Mouse (Mus musculus) intestine, embryonic 14.5 days (tissue): ENCODE measurements at regions not wholly inside any gene's neighbourhood (a gene's known extent, or its start where the extent isn't known, plus 50 kb on each side); places are given as distances from the start of the nearest gene placed in this dataset.

Experiments
- ATAC-seq: fragments of 200-750 bp; cut with Nextera tagmentation; replicated peaks from 2 replicates; pipeline ENCODE4 v1.8.0; 2017; ENCODE audit warnings: low read depth, moderate number of reproducible peaks, moderate TSS enrichment, moderate library complexity; ENCODE audit not compliant: low FRiP score, low TSS enrichment
- DNase-seq: peaks from one replicate; pipeline ENCODE4 v3.0.0-alpha.2; 2018; ENCODE audit warnings: low spot score
- H3K27ac ChIP-seq: fragments of 300-500 bp; sonication (generic); 2 replicates; pipeline ENCODE4 v1.5.1; 2014; ENCODE audit warnings: low read depth, mild to moderate bottlenecking, control low read depth
- H3K27me3 ChIP-seq: fragments of 300-500 bp; sonication (generic); replicated peaks from 2 replicates; pipeline ENCODE4 v1.6.1; 2014; ENCODE audit warnings: low read length, control low read depth; ENCODE audit not compliant: control insufficient read depth, insufficient read depth
- H3K36me3 ChIP-seq: fragments of 300-500 bp; sonication (generic); 2 replicates; pipeline ENCODE4 v1.6.1; 2014; ENCODE audit warnings: low read length, control low read depth; ENCODE audit not compliant: control insufficient read depth, insufficient read depth
- H3K4me1 ChIP-seq: fragments of 300-500 bp; sonication (generic); replicated peaks from 2 replicates; pipeline ENCODE4 v1.6.1; 2014; ENCODE audit warnings: low read length, control low read depth, mixed read lengths; ENCODE audit not compliant: control insufficient read depth, insufficient read depth
- H3K4me2 ChIP-seq: fragments of 300-500 bp; sonication (generic); 2 replicates; pipeline ENCODE4 v1.6.1; 2014; ENCODE audit warnings: low read length
- H3K4me3 ChIP-seq: fragments of 300-500 bp; sonication (generic); 2 replicates; pipeline ENCODE4 v1.5.1; 2014; ENCODE audit warnings: low read depth, low read length, control low read depth, mixed read lengths
- H3K9ac ChIP-seq: fragments of 300-500 bp; sonication (generic); 2 replicates; pipeline ENCODE4 v1.6.1; 2014; ENCODE audit warnings: mild to moderate bottlenecking, low read length
- H3K9me3 ChIP-seq: fragments of 300-500 bp; sonication (generic); 2 replicates; pipeline ENCODE4 v1.6.1; 2016; ENCODE audit warnings: low read length, control low read depth; ENCODE audit not compliant: control insufficient read depth
- whole genome bisulfite sequencing: fragments of 180-500 bp; shearing (Covaris S2); extraction: QIAGEN DNeasy Blood & Tissue Kit; methylation state at CpG from one replicate; pipeline ENCODE4 v1.1.7; 2014; 5-methylcytosine and 5-hydroxymethylcytosine counted together

GRCm38 (mm10) chr6:93152431-93153208 lies 209.3 kb upstream of the Adamts9 start:
- Histone ChIP-seq H3K4me1 (no peaks in the 10 kb centered on the region), H3K27ac (no peak overlapping the region), H3K36me3 (no peaks in the 10 kb centered on the region), H3K4me3 (no peak overlapping the region), H3K9me3 (no peaks in the 10 kb centered on the region), H3K27me3 (no peaks in the 10 kb centered on the region), H3K4me2 (no peak overlapping the region), H3K9ac (no peak overlapping the region)
- WGBS = 80% methylated on average over 5 of the region's 5 CpGs
- ATAC-seq = no peak
- DNase-seq = no peak

GRCm38 (mm10) chr6:93150531-93150930 lies 207.2 kb upstream of the Adamts9 start:
- 37% methylated on average over 2 of the region's 2 CpGs for WGBS
- H3K9me3 ChIP-seq = no peaks in the 10 kb centered on the region

DNA sequence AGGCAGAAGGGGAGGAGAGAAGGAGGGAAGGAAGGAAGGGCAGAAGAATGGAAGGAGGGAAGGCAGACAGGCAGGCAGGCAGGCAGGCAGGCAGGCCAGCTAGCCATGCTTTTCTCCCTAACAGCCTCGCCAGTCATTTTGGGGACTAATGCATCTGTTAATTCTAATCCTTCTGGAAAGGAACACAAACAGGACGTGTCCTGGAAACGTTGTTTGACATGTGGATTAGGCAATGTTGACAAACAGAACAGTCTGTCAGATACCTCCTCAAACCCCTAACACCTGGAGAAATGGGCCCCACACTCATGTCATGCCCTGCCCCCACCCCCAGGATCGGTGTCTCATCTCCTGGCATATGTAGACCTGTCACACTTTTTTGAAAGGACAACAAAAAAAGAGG lies 206.7 kb upstream of the Adamts9 start:
- no peaks in the 10 kb centered on the region for H3K9me3 ChIP-seq
- H3K27ac ChIP-seq = no peak overlapping the region
- no peaks in the 10 kb centered on the region for H3K27me3 ChIP-seq
- H3K4me1 ChIP-seq = no peaks in the 10 kb centered on the region
- no peak for ATAC-seq
- H3K9ac ChIP-seq = no peak overlapping the region
- no peak overlapping the region for H3K4me2 ChIP-seq
- 29% methylated on average over 4 of the region's 4 CpGs for WGBS
- DNase-seq = no peak
- H3K36me3 ChIP-seq = no peaks in the 10 kb centered on the region
- H3K4me3 ChIP-seq = no peak overlapping the region

More at GRCm38 (mm10) chr6:93150531-93150930, 207.2 kb upstream of the Adamts9 start:
- no peak overlapping the region for H3K4me3 ChIP-seq
- DNase-seq (no peak), ATAC-seq (no peak)
- no peak overlapping the region for H3K4me2 ChIP-seq
- no peaks in the 10 kb centered on the region for H3K27me3 ChIP-seq
- H3K4me1 ChIP-seq = no peaks in the 10 kb centered on the region
- no peak overlapping the region for H3K9ac ChIP-seq
- no peaks in the 10 kb centered on the region for H3K36me3 ChIP-seq
- no peak overlapping the region for H3K27ac ChIP-seq

GRCm38 (mm10) chr6:93140331-93140731 lies 197.0 kb upstream of the Adamts9 start:
- no peak overlapping the region for H3K27ac ChIP-seq
- no peak overlapping the region for H3K4me2 ChIP-seq
- DNase-seq = no peak
- no peaks in the 10 kb centered on the region for H3K36me3 ChIP-seq
- H3K9me3 ChIP-seq = no peaks in the 10 kb centered on the region
- ATAC-seq = no peak
- H3K27me3 ChIP-seq = no peaks in the 10 kb centered on the region
- WGBS = 51% methylated on average over 4 of the region's 4 CpGs
- no peaks in the 10 kb centered on the region for H3K4me1 ChIP-seq
- H3K9ac ChIP-seq = no peak overlapping the region
- H3K4me3 ChIP-seq = no peak overlapping the region

DNA sequence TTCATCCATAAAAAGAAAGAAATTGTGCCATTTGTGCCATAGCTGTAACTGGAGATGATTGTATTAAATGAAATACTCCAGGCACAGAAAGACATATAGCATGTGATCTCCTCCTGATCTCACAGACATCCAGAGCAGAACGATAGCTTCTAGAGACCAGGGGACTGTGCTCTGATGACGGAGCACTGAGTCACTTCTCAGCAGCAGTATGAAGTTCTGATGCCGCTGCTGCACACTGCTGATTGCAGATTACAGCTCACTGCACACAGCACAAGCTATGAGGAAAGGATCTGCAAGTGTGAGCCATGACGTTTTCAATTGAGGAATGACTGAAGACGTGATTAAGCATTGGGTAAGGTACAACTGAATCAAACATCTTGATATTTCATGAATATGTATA lies 190.6 kb upstream of the Adamts9 start:
- ATAC-seq (no peak), DNase-seq (no peak)
- no peaks in the 10 kb centered on the region for H3K36me3 ChIP-seq
- no peak overlapping the region for H3K4me2 ChIP-seq
- no peak overlapping the region for H3K4me3 ChIP-seq
- no peak overlapping the region for H3K9ac ChIP-seq
- 80% methylated on average over 5 of the region's 5 CpGs for WGBS
- H3K9me3 ChIP-seq = no peaks in the 10 kb centered on the region
- no peaks in the 10 kb centered on the region for H3K4me1 ChIP-seq
- no peaks in the 10 kb centered on the region for H3K27me3 ChIP-seq
- H3K27ac ChIP-seq = no peak overlapping the region

DNA sequence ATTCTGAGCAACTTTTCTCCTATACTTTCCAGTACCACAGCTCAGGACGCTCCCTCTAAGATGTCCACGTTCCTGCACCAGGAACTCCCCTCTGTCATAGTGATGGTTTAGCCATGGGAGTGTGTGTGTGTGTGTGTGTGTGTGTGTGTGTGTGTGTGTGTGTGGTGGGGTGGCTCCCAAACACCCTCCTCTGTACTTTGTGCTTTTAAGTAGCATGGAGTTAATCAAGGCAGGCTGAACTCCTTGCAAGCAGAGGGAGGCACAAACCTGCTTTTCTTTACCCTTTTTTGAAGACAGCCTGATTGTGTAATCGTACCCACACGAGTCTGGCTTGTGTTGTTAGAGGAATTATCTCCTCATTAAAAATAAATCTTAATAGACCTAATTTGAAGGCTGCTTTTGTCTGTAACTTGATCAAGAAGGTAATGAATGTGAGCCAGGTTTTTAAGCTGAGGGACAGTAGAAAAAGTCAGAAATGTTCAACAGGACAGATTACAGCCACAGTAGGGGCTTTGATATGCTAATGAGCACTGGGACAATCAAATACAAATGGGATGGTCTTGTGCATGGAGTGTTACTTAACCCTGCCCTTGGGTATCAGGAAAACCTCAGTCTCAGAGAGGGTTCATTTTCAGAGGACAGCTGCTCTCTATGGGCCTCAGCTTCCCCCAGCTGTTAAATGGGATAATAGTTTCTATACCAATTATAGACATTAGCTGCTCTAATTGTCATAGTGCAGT lies 187.8 kb upstream of the Adamts9 start:
- DNase-seq (no peak), ATAC-seq (no peak)
- no peak overlapping the region for H3K27ac ChIP-seq
- no peak overlapping the region for H3K4me2 ChIP-seq
- no peaks in the 10 kb centered on the region for H3K36me3 ChIP-seq
- no peak overlapping the region for H3K4me3 ChIP-seq
- no peak overlapping the region for H3K9ac ChIP-seq
- WGBS = 58% methylated on average over 4 of the region's 4 CpGs
- H3K4me1 ChIP-seq = no peaks in the 10 kb centered on the region
- no peaks in the 10 kb centered on the region for H3K27me3 ChIP-seq
- no peaks in the 10 kb centered on the region for H3K9me3 ChIP-seq

GRCm38 (mm10) chr6:93119482-93119881 lies 176.2 kb upstream of the Adamts9 start:
- Histone ChIP-seq H3K4me3 (no peak overlapping the region), H3K4me1 (no peaks in the 10 kb centered on the region), H3K27me3 (no peaks in the 10 kb centered on the region), H3K9ac (no peak overlapping the region), H3K27ac (no peak overlapping the region), H3K9me3 (no peaks in the 10 kb centered on the region), H3K36me3 (no peaks in the 10 kb centered on the region), H3K4me2 (no peak overlapping the region)
- DNase-seq (no peak), ATAC-seq (no peak)
- 43% methylated on average over 12 of the region's 12 CpGs for WGBS

DNA sequence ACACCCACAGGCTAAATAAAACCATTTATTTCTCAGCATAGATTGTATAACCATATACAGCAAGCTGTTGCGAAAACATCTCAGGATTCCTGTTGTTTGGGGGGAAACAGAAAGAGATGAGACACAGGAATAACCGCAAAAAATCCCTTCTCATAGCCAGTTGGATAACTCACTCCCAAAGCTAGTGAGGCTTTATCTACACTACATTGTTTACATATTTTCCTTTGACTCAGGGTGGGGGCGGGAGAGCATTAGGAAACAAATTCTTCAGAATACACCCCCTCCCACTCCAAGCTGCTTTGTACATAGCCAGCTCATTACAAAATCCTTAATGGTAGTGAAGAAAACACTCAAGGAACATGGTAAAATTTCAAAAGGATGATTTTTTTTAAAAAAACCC lies 170.1 kb upstream of the Adamts9 start:
- 77% methylated on average over 3 of the region's 3 CpGs for WGBS
- H3K4me3 ChIP-seq = no peak overlapping the region
- no peaks in the 10 kb centered on the region for H3K9me3 ChIP-seq
- no peak overlapping the region for H3K9ac ChIP-seq
- H3K4me1 ChIP-seq = no peaks in the 10 kb centered on the region
- H3K27ac ChIP-seq = no peak overlapping the region
- H3K27me3 ChIP-seq = no peaks in the 10 kb centered on the region
- no peak overlapping the region for H3K4me2 ChIP-seq
- DNase-seq (no peak), ATAC-seq (no peak)
- no peaks in the 10 kb centered on the region for H3K36me3 ChIP-seq
